Mouse (Mus musculus) sigmoid colon, adult 10 weeks (tissue): ENCODE data around the gene Rmnd1. TPM values are rescaled to one million over a fixed set of nuclear protein-coding genes. Genes with fewer than 3 reads are reported as not detected.

Experiments
- polyA plus RNA-seq: library from polyadenylated mRNA; stranded (reverse); fragments of 350-450 nt; fragmentation: Illumina TruSeq; extraction: RNeasy Lipid Tissue Mini Kit (QIAGEN cat#74804); gene quantifications from one replicate; pipeline ENCODE4 v1.2.3, GENCODE M21; 2014; ENCODE audit warnings: low read depth, low replicate concordance

Gene Rmnd1
- polyA plus RNA-seq: 84.4 TPM

DNA sequence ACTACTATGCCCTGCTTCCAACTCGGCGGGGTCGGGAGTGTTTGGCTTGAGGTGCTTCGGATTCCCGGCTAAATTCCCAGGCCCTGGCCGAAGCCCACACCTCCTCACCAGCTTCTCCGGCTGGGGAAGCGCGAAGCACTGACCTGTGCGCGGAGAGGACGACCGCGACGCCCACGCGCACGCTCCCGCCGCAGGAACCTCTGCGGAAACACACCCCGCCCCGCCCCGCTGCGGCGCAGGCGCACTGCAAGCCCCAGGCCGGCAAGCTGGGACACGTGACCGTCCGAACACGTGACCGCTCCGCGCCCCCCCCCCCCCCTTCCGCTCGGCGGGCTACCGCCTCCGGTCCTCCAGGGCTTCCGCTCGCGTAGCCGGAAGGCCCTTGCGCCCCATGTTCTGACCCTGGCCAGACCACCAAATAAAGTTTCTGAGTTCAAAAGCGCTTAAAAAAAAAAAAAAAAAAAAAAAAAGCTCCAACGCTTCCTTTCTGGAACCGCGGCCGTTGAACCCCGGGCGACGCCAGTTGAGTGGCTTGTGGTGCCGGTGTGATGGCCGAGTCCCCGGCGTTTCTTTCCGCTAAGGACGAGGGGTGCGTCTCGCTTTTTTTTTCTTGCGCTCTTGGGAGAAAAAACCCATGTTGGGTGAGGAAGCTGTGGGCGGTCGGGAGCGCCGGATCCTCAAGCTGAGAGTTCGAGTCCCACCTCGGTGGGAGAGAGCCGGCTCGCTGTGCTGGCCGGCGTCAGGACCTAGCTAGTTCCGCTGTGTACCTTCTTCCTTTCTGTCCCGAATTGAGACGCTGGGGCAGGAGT is at the start of gene Rmnd1, which contains the start of gene Armt1:
Gene Rmnd1 (minus strand): TSS at position 266 of the 809 bp plus-strand sequence.
Gene Armt1 (plus strand): TSS at position 345 of the 809 bp plus-strand sequence.

DNA sequence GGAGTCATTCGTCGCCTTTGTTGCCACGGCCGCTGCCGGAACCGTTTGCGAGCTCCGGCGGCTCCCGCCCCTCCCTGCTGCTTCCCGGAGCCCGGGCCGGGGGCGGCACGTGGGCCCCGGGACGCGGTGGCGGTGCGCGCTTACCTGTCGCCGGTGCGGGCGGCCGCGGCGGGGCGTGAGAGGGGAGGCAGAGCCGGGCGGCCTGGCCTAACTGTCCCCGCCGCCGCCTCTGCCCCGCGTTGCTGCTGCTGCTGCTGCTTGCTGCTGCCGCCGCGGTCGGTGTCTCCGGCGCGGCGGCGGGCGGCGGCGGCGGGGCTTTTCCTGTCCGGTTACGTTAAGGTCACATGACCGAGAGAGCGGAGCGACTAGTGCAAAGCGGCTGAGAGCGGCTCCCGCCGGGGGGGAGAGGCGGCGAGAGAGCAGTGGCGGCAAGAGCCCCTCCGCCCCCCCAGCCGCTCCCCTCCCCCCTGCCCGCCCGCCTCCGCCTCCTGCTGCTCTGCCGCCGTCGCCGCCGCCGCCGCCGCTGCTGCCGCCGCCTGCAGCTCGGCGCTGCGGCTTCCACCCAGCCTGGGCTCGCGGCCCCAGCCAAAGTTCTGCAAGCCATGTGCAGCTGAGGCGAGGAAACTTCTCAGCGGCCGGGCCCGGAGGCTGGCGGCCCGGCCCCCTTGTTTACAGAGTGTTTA is 44.3 kb downstream of the Rmnd1 start, which contains the start of gene Zbtb2:
Gene Zbtb2 (minus strand): TSS at position 408 of the 683 bp plus-strand sequence.

Other genes starting within 250 kb of the Rmnd1 start
- 9.1 TPM for gene Akap12, start 166.0 kb downstream of the Rmnd1 start, polyA plus RNA-seq
- gene Zbtb2, start 44.3 kb downstream of the Rmnd1 start, polyA plus RNA-seq: 18.8 TPM
- 51.3 TPM for gene Armt1, start 79 bp upstream of the Rmnd1 start, polyA plus RNA-seq
- gene Ccdc170, start 50.1 kb upstream of the Rmnd1 start, polyA plus RNA-seq: 0.54 TPM
- 6.7 TPM for gene Esr1, start 179.2 kb upstream of the Rmnd1 start, polyA plus RNA-seq